Mouse (Mus musculus) small intestine, adult 2 months (tissue): ENCODE measurements around the gene Gjc3.

Experiments
- CTCF ChIP-seq: fragments of 200-500 bp; IDR thresholded peaks from 2 replicates; pipeline ENCODE4 v1.5.1; 2012; ENCODE audit warnings: low read depth, mild to moderate bottlenecking, control low read depth, inconsistent platforms, low read length, moderate library complexity, mixed read lengths; ENCODE audit not compliant: insufficient replicate concordance, insufficient read length; ENCODE audit errors: extremely low read depth
- POLR2A ChIP-seq: fragments of 200-500 bp; IDR thresholded peaks from 2 replicates; pipeline ENCODE4 v1.6.1; 2012; ENCODE audit warnings: low read depth, mild to moderate bottlenecking, control low read depth, inconsistent platforms, low read length, moderate library complexity

DNA sequence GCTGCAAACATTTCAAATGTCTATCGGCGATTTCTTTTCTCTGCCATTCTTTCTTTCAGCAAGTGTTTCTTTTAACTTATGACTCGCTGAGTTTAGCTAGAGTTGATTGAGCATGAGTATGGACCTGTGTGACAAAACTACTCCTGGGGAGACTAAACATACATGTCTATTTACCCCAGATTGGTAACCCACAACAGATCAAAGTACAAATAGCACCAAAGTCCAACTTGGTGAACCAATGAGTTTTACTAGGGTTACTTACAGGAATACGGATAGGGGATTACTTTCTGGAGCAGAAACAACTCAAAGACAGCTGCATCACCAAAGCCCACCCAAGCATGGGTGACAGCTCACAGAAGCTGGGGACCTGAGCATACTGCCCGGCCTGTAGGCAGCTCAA is 46.5 kb upstream of the Gjc3 start:
- TF ChIP-seq POLR2A (no peak), CTCF (no peak)
